Mouse (Mus musculus): ENCODE data around the gene Cemip.

- no peak for TF ChIP-seq CTCF (IDR thresholded peaks at IDR 0.05; ENCODE audit: borderline replicate concordance, control insufficient read depth, extremely low read depth, insufficient read depth, low read length, poor library complexity)
- TF ChIP-seq POLR2A (IDR thresholded peaks at IDR 0.05; ENCODE audit: control insufficient read depth, extremely low read depth, insufficient read depth, low read length, poor library complexity) = no peak
Measured at GRCm38 (mm10) chr7:83892333-83892669, 194.0 kb downstream of the Cemip start.

Data from thymus, adult 2 months (tissue).